Mouse (Mus musculus) kidney, adult 2 months (tissue): ENCODE measurements around the gene Ank.

Experiments used
- CTCF ChIP-seq: fragments of 200-500 bp; conservative IDR thresholded peaks from 2 replicates; pipeline ENCODE4 v1.5.1; 2011; ENCODE audit warnings: low read depth, mild to moderate bottlenecking, control low read depth, low read length, moderate library complexity, mixed read lengths; ENCODE audit not compliant: insufficient read depth, insufficient read length
- POLR2A ChIP-seq: fragments of 200-500 bp; IDR thresholded peaks from one replicate; pipeline ENCODE4 v1.6.1; 2011; ENCODE audit warnings: low read depth, low read length, control low read depth

- TF ChIP-seq POLR2A (no peak), CTCF (no peak)
Measured at GRCm38 (mm10) chr15:27551117-27552114, 84.9 kb downstream of the Ank start.
